Mouse (Mus musculus) limb, embryonic 15.5 days (tissue): ENCODE measurements around the gene Prkag1. TPM values are rescaled to one million over a fixed set of nuclear protein-coding genes. Genes with fewer than 3 reads are reported as not detected.

Experiments
- ATAC-seq: fragments of 200-750 bp; cut with Nextera tagmentation; 2 replicates; pipeline ENCODE4 v1.8.0; 2017; ENCODE audit warnings: low read depth, moderate TSS enrichment; ENCODE audit not compliant: insufficient number of reproducible peaks, low FRiP score, low TSS enrichment
- H3K27ac ChIP-seq: fragments of 300-500 bp; sonication (generic); 2 replicates; pipeline ENCODE4 v1.5.1; 2015; ENCODE audit warnings: moderate library complexity, mild to moderate bottlenecking, inconsistent platforms
- H3K27me3 ChIP-seq: fragments of 300-500 bp; sonication (generic); 2 replicates; pipeline ENCODE4 v1.6.1; 2015; ENCODE audit warnings: inconsistent platforms
- H3K36me3 ChIP-seq: fragments of 300-500 bp; sonication (generic); 2 replicates; pipeline ENCODE4 v1.6.1; 2015; ENCODE audit warnings: inconsistent platforms
- H3K4me1 ChIP-seq: fragments of 300-500 bp; sonication (generic); 2 replicates; pipeline ENCODE4 v1.6.1; 2015; ENCODE audit warnings: inconsistent platforms
- H3K4me2 ChIP-seq: fragments of 300-500 bp; sonication (generic); 2 replicates; pipeline ENCODE4 v1.6.1; 2015; ENCODE audit warnings: mild to moderate bottlenecking, inconsistent platforms
- H3K4me3 ChIP-seq: fragments of 300-500 bp; sonication (generic); 2 replicates; pipeline ENCODE4 v1.5.1; 2015; ENCODE audit warnings: mild to moderate bottlenecking, inconsistent platforms
- H3K9ac ChIP-seq: fragments of 300-500 bp; sonication (generic); 2 replicates; pipeline ENCODE4 v1.6.1; 2015; ENCODE audit warnings: inconsistent platforms
- H3K9me3 ChIP-seq: fragments of 300-500 bp; sonication (generic); 2 replicates; pipeline ENCODE4 v1.6.1; 2016; ENCODE audit warnings: inconsistent platforms
- WGBS: fragments of 180-500 bp; shearing (Covaris S2); methylation state at CpG from one replicate; pipeline ENCODE4 v1.1.7; 2015; 5-methylcytosine and 5-hydroxymethylcytosine counted together
- polyA plus RNA-seq: library from polyadenylated mRNA; unstranded; fragments of >200 nt; fragmentation: Nextera tagmentation; extraction: Ambion mirVana; gene quantifications from 2 replicates; pipeline ENCODE4 v1.2.1, GENCODE M21; 2015

The Prkag1 gene
- polyA plus RNA-seq, 1 experiment from 2014 or later: 94.3 TPM

GRCm38 (mm10) chr15:98785744-98786143 is 45.6 kb downstream of the Prkag1 start:
- Histone ChIP-seq H3K27ac (no peak overlapping the region), H3K4me2 (no peak overlapping the region), H3K9ac (no peak overlapping the region), H3K36me3 (no peaks in the 10 kb centered on the region), H3K27me3 (peaks cover 69% of the 10 kb centered on the region), H3K9me3 (no peaks in the 10 kb centered on the region), H3K4me1 (peaks cover 15% of the 10 kb centered on the region), H3K4me3 (no peak overlapping the region)
- 38% methylated on average over 7 of the region's 7 CpGs for WGBS
- ATAC-seq: no peak

DNA sequence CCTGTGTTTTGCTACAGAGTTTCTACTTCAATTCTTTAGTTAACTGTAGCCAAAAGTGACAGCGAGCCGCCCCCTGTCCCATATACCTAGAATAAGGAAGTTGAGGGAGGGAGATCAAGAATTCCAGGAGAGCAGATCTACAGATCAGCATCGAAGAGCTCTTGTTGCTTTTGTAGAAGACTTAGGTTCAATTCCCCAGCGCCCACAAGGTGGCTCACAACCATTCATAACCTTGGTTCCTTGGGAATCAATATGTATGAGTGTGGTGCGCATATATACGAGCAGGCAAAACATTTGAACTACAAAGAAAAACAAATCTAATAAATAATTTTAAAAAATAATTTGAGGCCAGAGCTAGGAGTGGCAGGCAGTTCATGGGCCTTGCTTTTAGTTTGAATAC is 50.2 kb downstream of the Prkag1 start:
- WGBS: 27% methylated on average over 6 of the region's 6 CpGs
- Histone ChIP-seq H3K4me3 (no peak overlapping the region), H3K4me2 (no peak overlapping the region), H3K27ac (no peak overlapping the region), H3K27me3 (peaks cover 72% of the 10 kb centered on the region), H3K9me3 (no peaks in the 10 kb centered on the region), H3K9ac (no peak overlapping the region), H3K4me1 (peaks cover 40% of the 10 kb centered on the region), H3K36me3 (no peaks in the 10 kb centered on the region)
- no peak for ATAC-seq

DNA sequence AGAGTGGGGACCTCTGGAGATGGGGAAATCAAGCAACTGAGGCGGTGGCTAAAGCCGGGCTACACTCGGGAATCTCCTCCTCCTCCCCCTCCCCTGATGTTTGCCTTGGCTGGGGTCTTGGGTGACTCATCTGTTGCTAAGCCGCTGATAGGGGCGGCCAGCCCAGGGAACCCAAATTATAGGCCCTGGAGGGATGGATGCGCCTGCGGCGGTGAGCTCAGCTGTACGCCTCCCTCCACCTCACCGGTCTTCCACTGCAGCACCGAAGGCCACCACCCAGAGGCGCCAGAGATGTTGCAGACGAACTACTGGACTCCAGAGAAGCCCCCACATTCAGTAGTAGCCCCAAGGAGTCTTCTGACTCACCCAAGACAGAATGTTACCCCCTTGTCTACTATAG is 50.7 kb downstream of the Prkag1 start:
- 7% methylated on average over 13 of the region's 13 CpGs for WGBS
- Histone ChIP-seq H3K4me1 (peaks cover 46% of the 10 kb centered on the region), H3K4me3 (no peak overlapping the region), H3K4me2 (no peak overlapping the region), H3K27me3 (peaks cover 74% of the 10 kb centered on the region), H3K9me3 (no peaks in the 10 kb centered on the region), H3K9ac (no peak overlapping the region), H3K36me3 (no peaks in the 10 kb centered on the region), H3K27ac (no peak overlapping the region)
- peak; percentile 21; the same call in 1 of the 2 replicates for ATAC-seq

- Histone ChIP-seq H3K27ac (0 out of 2 replicates have a peak overlapping the region, but pooled peaks have one; percentile 38), H3K4me1 (peaks cover 49% of the 10 kb centered on the region), H3K36me3 (no peaks in the 10 kb centered on the region), H3K4me2 (no peak overlapping the region), H3K4me3 (no peak overlapping the region), H3K9ac (no peak overlapping the region), H3K27me3 (peaks cover 77% of the 10 kb centered on the region), H3K9me3 (no peaks in the 10 kb centered on the region)
- WGBS: 4% methylated on average over 8 of the region's 8 CpGs
- ATAC-seq: no peak
Measured at GRCm38 (mm10) chr15:98780075-98780474, 51.2 kb downstream of the Prkag1 start.

GRCm38 (mm10) chr15:98778806-98779205 is 52.5 kb downstream of the Prkag1 start:
- Histone ChIP-seq H3K9me3 (no peaks in the 10 kb centered on the region), H3K4me1 (peaks cover 52% of the 10 kb centered on the region), H3K27ac (no peak overlapping the region), H3K4me3 (no peak overlapping the region), H3K4me2 (peak overlapping the region; percentile 49), H3K27me3 (peaks cover 86% of the 10 kb centered on the region), H3K9ac (no peak overlapping the region), H3K36me3 (no peaks in the 10 kb centered on the region)
- ATAC-seq: no peak
- WGBS: 4% methylated on average over 11 of the region's 11 CpGs

- H3K9ac ChIP-seq: no peak overlapping the region
- WGBS: 2% methylated on average over 25 of the region's 25 CpGs
- peaks cover 53% of the 10 kb centered on the region for H3K4me1 ChIP-seq
Measured at GRCm38 (mm10) chr15:98778191-98778770, 53.0 kb downstream of the Prkag1 start.

GRCm38 (mm10) chr15:98777762-98778161 is 53.6 kb downstream of the Prkag1 start, which contains the start of gene Wnt10b:
Gene Wnt10b (minus strand): TSS chr15:98778150.
- Histone ChIP-seq H3K4me1 (peaks cover 58% of the 10 kb centered on the region), H3K9me3 (no peaks in the 10 kb centered on the region), H3K36me3 (no peaks in the 10 kb centered on the region), H3K4me3 (peak within 1 kb of the TSS; percentile 37), H3K27me3 (peaks cover 97% of the 10 kb centered on the region), H3K27ac (peak within 1 kb of the TSS; percentile 75), H3K4me2 (peak within 1 kb of the TSS; percentile 49), H3K9ac (peak within 1 kb of the TSS; percentile 17; the same call in 1 of the 2 replicates)
- under 1% methylated on average over 24 of the region's 33 CpGs for WGBS
- ATAC-seq: no peak

More at GRCm38 (mm10) chr15:98778191-98778770, 53.0 kb downstream of the Prkag1 start:
- ATAC-seq: no peak
- Histone ChIP-seq H3K36me3 (no peaks in the 10 kb centered on the region), H3K27ac (no peak overlapping the region), H3K4me2 (peak overlapping the region; percentile 49), H3K27me3 (peaks cover 92% of the 10 kb centered on the region), H3K4me3 (peak overlapping the region; percentile 37), H3K9me3 (no peaks in the 10 kb centered on the region)

GRCm38 (mm10) chr15:98777005-98777616 is 54.2 kb downstream of the Prkag1 start:
- H3K4me2 ChIP-seq: peak overlapping the region; percentile 49

GRCm38 (mm10) chr15:98776280-98777004 is 54.9 kb downstream of the Prkag1 start:
- peak overlapping the region; percentile 75 for H3K27ac ChIP-seq
- WGBS: 1% methylated on average over 62 of the region's 62 CpGs
- no peaks in the 10 kb centered on the region for H3K36me3 ChIP-seq
- 0 out of 2 replicates have a peak overlapping the region, but pooled peaks have one; percentile 17 for H3K9ac ChIP-seq
- H3K4me3 ChIP-seq: peak overlapping the region; percentile 37
- H3K4me2 ChIP-seq: peak overlapping the region; percentile 49
- peaks cover 64% of the 10 kb centered on the region for H3K4me1 ChIP-seq
- H3K27me3 ChIP-seq: peaks cover 99% of the 10 kb centered on the region
- 0 out of 2 replicates have a peak, but pooled peaks have one; percentile 25 for ATAC-seq
- H3K9me3 ChIP-seq: no peaks in the 10 kb centered on the region

More at GRCm38 (mm10) chr15:98777005-98777616, 54.2 kb downstream of the Prkag1 start:
- Histone ChIP-seq H3K27ac (peak overlapping the region; percentile 75), H3K27me3 (peaks cover 100% of the 10 kb centered on the region), H3K36me3 (no peaks in the 10 kb centered on the region), H3K9ac (peak overlapping the region; percentile 17; the same call in 1 of the 2 replicates), H3K4me1 (peaks cover 64% of the 10 kb centered on the region), H3K4me3 (peak overlapping the region; percentile 37), H3K9me3 (no peaks in the 10 kb centered on the region)
- 4% methylated on average over 19 of the region's 19 CpGs for WGBS
- ATAC-seq: no peak

DNA sequence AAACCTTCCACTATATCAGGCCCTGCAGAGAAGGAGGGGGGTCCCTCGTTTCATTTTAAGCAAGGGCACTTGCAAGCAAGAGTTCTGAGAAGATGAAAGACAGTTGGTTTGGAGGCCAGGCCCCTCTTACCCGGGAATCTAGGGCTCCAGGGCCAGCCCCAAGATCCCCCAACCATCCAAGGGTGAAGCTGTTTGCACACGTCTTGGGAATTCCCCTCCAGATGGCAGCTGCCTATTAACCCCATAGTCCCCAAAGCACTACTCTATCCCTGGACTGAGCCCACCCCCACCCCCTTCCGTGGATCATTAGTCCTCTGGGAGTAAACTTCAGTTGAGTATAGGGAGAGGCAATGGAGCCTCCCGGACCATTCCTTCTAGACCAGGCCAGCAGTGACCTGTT is 55.8 kb downstream of the Prkag1 start:
- H3K4me2 ChIP-seq: peak overlapping the region; percentile 49
- H3K9ac ChIP-seq: no peak overlapping the region
- H3K27me3 ChIP-seq: peaks cover 98% of the 10 kb centered on the region
- H3K27ac ChIP-seq: 0 out of 2 replicates have a peak overlapping the region, but pooled peaks have one; percentile 27
- H3K4me3 ChIP-seq: peak overlapping the region; percentile 37
- H3K36me3 ChIP-seq: no peaks in the 10 kb centered on the region
- 3% methylated on average over 5 of the region's 5 CpGs for WGBS
- peaks cover 60% of the 10 kb centered on the region for H3K4me1 ChIP-seq
- ATAC-seq: no peak
- H3K9me3 ChIP-seq: no peaks in the 10 kb centered on the region

DNA sequence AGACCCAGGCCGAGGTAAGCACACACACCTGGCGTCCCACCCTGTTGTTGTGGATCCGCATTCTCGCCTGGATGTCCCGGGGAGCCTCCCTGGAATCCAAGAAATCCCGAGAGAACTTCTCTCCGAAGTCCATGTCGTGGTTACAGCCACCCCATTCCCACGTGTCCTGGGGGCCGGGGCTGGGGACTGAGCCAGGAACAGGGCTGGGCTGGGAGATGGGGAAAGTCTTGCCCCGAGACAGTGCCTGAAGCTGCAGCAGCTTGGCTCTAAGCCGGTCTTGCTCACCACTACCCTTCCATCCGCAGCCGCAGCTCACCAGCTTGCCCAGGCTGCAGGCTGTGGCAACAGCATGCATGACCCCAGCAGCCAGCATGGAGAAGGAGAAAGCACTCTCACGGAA is 57.2 kb downstream of the Prkag1 start:
- peaks cover 53% of the 10 kb centered on the region for H3K4me1 ChIP-seq
- no peak overlapping the region for H3K27ac ChIP-seq
- H3K36me3 ChIP-seq: no peaks in the 10 kb centered on the region
- H3K4me3 ChIP-seq: no peak overlapping the region
- H3K9ac ChIP-seq: no peak overlapping the region
- H3K4me2 ChIP-seq: no peak overlapping the region
- H3K9me3 ChIP-seq: no peaks in the 10 kb centered on the region
- ATAC-seq: no peak
- peaks cover 97% of the 10 kb centered on the region for H3K27me3 ChIP-seq
- WGBS: 15% methylated on average over 15 of the region's 15 CpGs
